Comparison of ENCODE assay signal across 11 mouse cellular contexts in genomic region chr5:107120624-107121023, GRCm38 (mm10).
A peak's percentile ranks its signal among the peaks of the same experiment; 100 is the strongest.
DNase-seq lines count a peak whose midpoint lies in the region; ATAC-seq and TF ChIP-seq lines count a peak whose summit lies in the region.
"Had no signal": no experiment of that assay in that cellular context is flagged by ENCODE, and none has a peak within 500 bp of the region (broad histone marks: within the 10 kb centered on the region; RNA-seq: fewer than 3 reads in every experiment).

No protein-coding gene starts in this region.

- no peak overlapping the region for H3K4me2 ChIP-seq in hindbrain, embryonic 11.5 days (replicated peaks; ENCODE audit: low read depth, low read length)
- H3K4me2 ChIP-seq: lung, embryonic 14.5 days; neural tube, embryonic 13.5 days had no signal

- WGBS in hindbrain, embryonic 11.5 days = 87% methylated on average over 3 of the region's 3 CpGs

- TF ChIP-seq POLR2A in testis, adult 2 months (IDR thresholded peaks at IDR 0.05; ENCODE audit: control insufficient read depth, low read depth, low read length) = no peak

- DNase-seq in gastrocnemius, adult 2 months = no peak
- no peak for DNase-seq in gastrocnemius, adult 8-10 months (ENCODE audit: low spot score in 2 of 2)
- no peak for DNase-seq in testis, postnatal 14 days (ENCODE audit: low spot score)
- DNase-seq in heart, postnatal 4 days = peak; percentile 64
- no peak for DNase-seq in frontal cortex, postnatal 10 days (ENCODE audit: low spot score in 2 of 2)
- no peak for DNase-seq in hindbrain, embryonic 11.5 days (ENCODE audit: low spot score)
- no peak for DNase-seq in T-cell, adult 2 months (ENCODE audit: low spot score)
- DNase-seq: lung, embryonic 14.5 days had no signal

- intact Hi-C loops in gastrocnemius, adult 2 months (cut with DNase I) = loop anchor here (10.0 kb wide), 1 partner anchor 164 kb away; the partner anchor contains the start of gene Tgfbr3

- H3K4me3 ChIP-seq in gastrocnemius, adult 2 months = no peak overlapping the region
- H3K4me3 ChIP-seq in testis, adult 2 months (ENCODE audit: control insufficient read depth, low read depth, low read length) = no peak overlapping the region
- H3K4me3 ChIP-seq in hindbrain, embryonic 11.5 days (ENCODE audit: low read depth, low read length) = no peak overlapping the region
- H3K4me3 ChIP-seq: neural tube, embryonic 13.5 days had no signal

- peaks cover 3% of the 10 kb centered on the region for H3K4me1 ChIP-seq in testis, adult 2 months (ENCODE audit: control insufficient read depth, insufficient read depth, low read length)
- no peaks in the 10 kb centered on the region for H3K4me1 ChIP-seq in hindbrain, embryonic 11.5 days (replicated peaks; ENCODE audit: control insufficient read depth, insufficient read depth, low read length)

- H3K27ac ChIP-seq in gastrocnemius, adult 2 months = peak overlapping the region; percentile 63; the same call in 1 of the 2 replicates
- peak overlapping the region; percentile 18; the same call in 1 of the 2 replicates for H3K27ac ChIP-seq in testis, adult 2 months (ENCODE audit: control insufficient read depth, insufficient read depth, low read depth, low read length)
- H3K27ac ChIP-seq in hindbrain, embryonic 11.5 days (ENCODE audit: low read depth, low read length) = no peak overlapping the region
- H3K27ac ChIP-seq: neural tube, embryonic 13.5 days had no signal

- H3K9me3 ChIP-seq in hindbrain, embryonic 11.5 days (ENCODE audit: control insufficient read depth, low read length) = no peaks in the 10 kb centered on the region
- H3K9me3 ChIP-seq: neural tube, embryonic 13.5 days had no signal

- no peak overlapping the region for H3K9ac ChIP-seq in hindbrain, embryonic 11.5 days (ENCODE audit: low read depth, low read length)
- H3K9ac ChIP-seq: lung, embryonic 14.5 days; neural tube, embryonic 13.5 days had no signal

- no peak for TF ChIP-seq CTCF in gastrocnemius, adult 2 months (IDR thresholded peaks at IDR 0.05)
- no peak for TF ChIP-seq CTCF in testis, adult 2 months (IDR thresholded peaks at IDR 0.05; ENCODE audit: control insufficient read depth, insufficient read depth, insufficient replicate concordance, low read depth, low read length)

- no peak for ATAC-seq in hindbrain, embryonic 11.5 days (ENCODE audit: low FRiP score)

- no peaks in the 10 kb centered on the region for H3K27me3 ChIP-seq in testis, adult 2 months (ENCODE audit: control insufficient read depth, insufficient read depth, low read length)
- H3K27me3 ChIP-seq in hindbrain, embryonic 11.5 days (ENCODE audit: control insufficient read depth, insufficient read depth, low read length) = no peaks in the 10 kb centered on the region
- H3K27me3 ChIP-seq: CH12.LX; neural tube, embryonic 13.5 days had no signal

- no peaks in the 10 kb centered on the region for H3K36me3 ChIP-seq in testis, adult 2 months (ENCODE audit: control insufficient read depth, insufficient read depth, low read length)
- no peaks in the 10 kb centered on the region for H3K36me3 ChIP-seq in hindbrain, embryonic 11.5 days (ENCODE audit: control insufficient read depth, insufficient read depth, low read length)
